Mouse (Mus musculus) midbrain, postnatal 0 days (tissue): ENCODE measurements at regions not wholly inside any gene's neighbourhood (a gene's known extent, or its start where the extent isn't known, plus 50 kb on each side); places are given as distances from the start of the nearest gene placed in this dataset.
A peak's percentile ranks its signal among the peaks of the same experiment; 100 is the strongest.

ENCODE experiments used
- ATAC-seq: fragments of 200-750 bp; cut with Nextera tagmentation; 2 replicates; pipeline ENCODE4 v1.8.0; 2017; ENCODE audit warnings: moderate number of reproducible peaks, mild to moderate bottlenecking, moderate TSS enrichment, moderate library complexity; ENCODE audit not compliant: low FRiP score
- DNase-seq: peaks from one replicate; pipeline ENCODE4 v3.0.0-alpha.2; 2015; ENCODE audit warnings: low spot score
- H3K27ac ChIP-seq: fragments of 300-500 bp; sonication (generic); 2 replicates; pipeline ENCODE4 v1.5.1; 2014; ENCODE audit warnings: low read depth, mild to moderate bottlenecking, low read length, mixed read lengths
- H3K27me3 ChIP-seq: fragments of 300-500 bp; sonication (generic); 2 replicates; pipeline ENCODE4 v1.6.1; 2014; ENCODE audit warnings: low read length, control low read depth, mixed read lengths; ENCODE audit not compliant: insufficient read depth
- H3K36me3 ChIP-seq: fragments of 300-500 bp; sonication (generic); 2 replicates; pipeline ENCODE4 v1.6.1; 2014; ENCODE audit warnings: low read length, control low read depth, mixed read lengths; ENCODE audit not compliant: insufficient read depth
- H3K4me1 ChIP-seq: fragments of 300-500 bp; sonication (generic); 2 replicates; pipeline ENCODE4 v1.6.1; 2014; ENCODE audit warnings: mild to moderate bottlenecking, control low read depth, antibody characterized with exemption, low read length, mixed read lengths; ENCODE audit not compliant: insufficient read depth
- H3K4me2 ChIP-seq: fragments of 300-500 bp; sonication (generic); 2 replicates; pipeline ENCODE4 v1.6.1; 2014; ENCODE audit warnings: low read depth, mild to moderate bottlenecking, low read length, mixed read lengths; ENCODE audit not compliant: poor library complexity, severe bottlenecking
- H3K4me3 ChIP-seq: fragments of 300-500 bp; sonication (generic); 2 replicates; pipeline ENCODE4 v1.5.1; 2014; ENCODE audit warnings: low read depth, mild to moderate bottlenecking, low read length, moderate library complexity
- H3K9ac ChIP-seq: fragments of 300-500 bp; sonication (generic); replicated peaks from 2 replicates; pipeline ENCODE4 v1.6.1; 2014; ENCODE audit warnings: mild to moderate bottlenecking, low read length, moderate library complexity, mixed read lengths; ENCODE audit not compliant: poor library complexity, severe bottlenecking
- H3K9me3 ChIP-seq: fragments of 300-500 bp; sonication (generic); 2 replicates; pipeline ENCODE4 v1.6.1; 2016; ENCODE audit warnings: low read length, control low read depth
- CTCF ChIP-seq: IDR thresholded peaks from 2 replicates; pipeline ENCODE4 v1.5.1; 2016; ENCODE audit warnings: antibody characterized with exemption, mild to moderate bottlenecking
- WGBS: fragments of 180-500 bp; shearing (Covaris S2); extraction: QIAGEN DNeasy Blood & Tissue Kit; methylation state at CpG from one replicate; pipeline ENCODE4 v1.1.7; 2014; 5-methylcytosine and 5-hydroxymethylcytosine counted together

GRCm38 (mm10) chr16:55097651-55098050, 200.1 kb downstream of the Zpld1 start:
- H3K4me2 ChIP-seq, result no peak overlapping the region
- H3K27ac ChIP-seq, result no peak overlapping the region
- 68% methylated on average over 1 of the region's 1 CpGs for WGBS
- no peak for ATAC-seq
- no peaks in the 10 kb centered on the region for H3K9me3 ChIP-seq
- no peaks in the 10 kb centered on the region for H3K36me3 ChIP-seq
- no peaks in the 10 kb centered on the region for H3K27me3 ChIP-seq
- no peak for DNase-seq
- H3K9ac ChIP-seq, result no peak overlapping the region
- no peak for TF ChIP-seq CTCF
- no peak overlapping the region for H3K4me3 ChIP-seq
- no peaks in the 10 kb centered on the region for H3K4me1 ChIP-seq

GRCm38 (mm10) chr16:55087461-55087860, 210.3 kb downstream of the Zpld1 start:
- DNase-seq, result no peak
- Histone ChIP-seq H3K36me3 (no peaks in the 10 kb centered on the region), H3K4me1 (no peaks in the 10 kb centered on the region), H3K9ac (no peak overlapping the region), H3K4me3 (no peak overlapping the region), H3K27ac (no peak overlapping the region), H3K4me2 (no peak overlapping the region), H3K9me3 (no peaks in the 10 kb centered on the region), H3K27me3 (no peaks in the 10 kb centered on the region)
- WGBS, result 97% methylated on average over 1 of the region's 1 CpGs
- no peak for ATAC-seq
- TF ChIP-seq CTCF, result no peak

- H3K4me2 ChIP-seq, result no peak overlapping the region
- WGBS, result 83% methylated on average over 1 of the region's 1 CpGs
- no peaks in the 10 kb centered on the region for H3K36me3 ChIP-seq
- H3K9me3 ChIP-seq, result no peaks in the 10 kb centered on the region
- H3K4me3 ChIP-seq, result no peak overlapping the region
- H3K4me1 ChIP-seq, result no peaks in the 10 kb centered on the region
- no peaks in the 10 kb centered on the region for H3K27me3 ChIP-seq
- DNase-seq (peak; percentile 5), ATAC-seq (no peak)
- no peak overlapping the region for H3K9ac ChIP-seq
- no peak overlapping the region for H3K27ac ChIP-seq
- TF ChIP-seq CTCF, result no peak
These were observed 221.6 kb downstream of the Zpld1 start for GRCm38 (mm10) chr16:55076172-55076571.

DNA sequence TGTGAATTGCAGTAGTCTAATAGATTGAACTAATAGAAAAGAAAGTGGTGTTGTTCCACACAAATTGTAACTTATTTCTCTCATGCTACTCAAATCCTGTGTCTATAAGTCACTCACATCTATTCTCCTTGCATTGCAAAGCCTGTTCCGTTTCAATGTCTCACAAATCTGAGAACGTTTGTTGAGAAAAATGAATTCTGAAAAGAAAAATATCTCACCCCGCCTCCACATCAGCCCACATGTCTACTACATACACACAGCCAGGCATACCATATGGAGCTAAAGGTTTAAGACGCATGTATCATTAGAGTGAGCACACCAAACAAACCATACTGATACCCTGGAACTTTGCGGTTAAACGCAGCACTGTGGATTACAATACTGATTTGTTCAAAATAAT, 258.0 kb downstream of the Zpld1 start:
- Histone ChIP-seq H3K36me3 (no peaks in the 10 kb centered on the region), H3K27ac (no peak overlapping the region), H3K9me3 (no peaks in the 10 kb centered on the region), H3K27me3 (no peaks in the 10 kb centered on the region), H3K9ac (no peak overlapping the region), H3K4me3 (no peak overlapping the region), H3K4me1 (no peaks in the 10 kb centered on the region), H3K4me2 (no peak overlapping the region)
- no peak for TF ChIP-seq CTCF
- ATAC-seq, result no peak
- DNase-seq, result no peak
- WGBS, result 93% methylated on average over 6 of the region's 6 CpGs

- Histone ChIP-seq H3K4me1 (no peaks in the 10 kb centered on the region), H3K36me3 (no peaks in the 10 kb centered on the region), H3K27ac (no peak overlapping the region), H3K4me3 (no peak overlapping the region), H3K27me3 (no peaks in the 10 kb centered on the region), H3K9me3 (no peaks in the 10 kb centered on the region), H3K9ac (no peak overlapping the region), H3K4me2 (no peak overlapping the region)
- ATAC-seq, result no peak
- no peak for TF ChIP-seq CTCF
- 88% methylated on average over 2 of the region's 2 CpGs for WGBS
- no peak for DNase-seq
These were observed 296.0 kb downstream of the Zpld1 start for GRCm38 (mm10) chr16:55001661-55002289.

DNA sequence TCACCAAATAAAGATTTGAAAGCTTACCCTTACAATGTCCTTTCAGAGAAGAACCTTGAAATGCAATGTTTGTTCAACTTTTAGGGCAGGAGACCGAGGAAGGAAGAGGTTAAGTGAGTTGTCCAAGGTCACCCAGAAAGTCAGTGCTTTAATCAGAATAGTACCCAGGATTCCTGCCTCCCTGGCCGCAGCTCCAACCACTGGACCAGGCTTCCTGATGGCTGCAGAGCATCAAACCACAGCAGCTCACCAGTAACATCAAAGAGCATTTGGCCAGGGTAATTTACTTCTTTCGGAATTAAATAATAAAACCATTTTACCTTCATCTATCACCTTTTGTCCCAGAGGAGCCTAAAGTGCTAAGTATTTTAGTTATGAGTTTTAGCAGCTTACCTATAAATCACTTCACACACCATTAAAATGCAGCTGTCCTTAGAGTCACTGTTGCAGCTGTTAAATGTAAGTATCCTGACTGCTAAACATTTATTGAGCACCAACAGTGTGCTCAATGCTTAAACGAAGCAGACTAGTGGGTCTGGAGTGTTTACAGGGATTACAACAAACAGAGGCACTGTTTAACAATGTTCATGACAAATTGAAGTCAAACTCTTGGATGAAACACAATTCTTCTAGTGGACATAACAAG, 306.1 kb downstream of the Zpld1 start:
- ATAC-seq, result no peak
- WGBS, result 75% methylated on average over 4 of the region's 4 CpGs
- TF ChIP-seq CTCF, result no peak
- Histone ChIP-seq H3K4me1 (no peaks in the 10 kb centered on the region), H3K4me3 (no peak overlapping the region), H3K27ac (no peak overlapping the region), H3K9ac (no peak overlapping the region), H3K9me3 (no peaks in the 10 kb centered on the region), H3K4me2 (no peak overlapping the region), H3K36me3 (no peaks in the 10 kb centered on the region), H3K27me3 (no peaks in the 10 kb centered on the region)
- no peak for DNase-seq
